Mouse (Mus musculus) erythroblast, adult 5-6 weeks (primary cell): ENCODE measurements around the gene Nwd1. TPM values are rescaled to one million over a fixed set of nuclear protein-coding genes. Genes with fewer than 3 reads are reported as not detected.
"Not testable (repeated sequence)": the region's sequence is repeated elsewhere in the genome, so short reads cannot be mapped to it uniquely, and the experiment has no call there.

Experiments used
- ATAC-seq: replicated peaks from 2 replicates; pipeline ENCODE4 v1.8.0; 2016; ENCODE audit warnings: moderate number of reproducible peaks, mild to moderate bottlenecking, moderate TSS enrichment, inconsistent platforms; ENCODE audit not compliant: poor library complexity, low FRiP score, severe bottlenecking
- total RNA-seq, 2 experiments: library from RNA; stranded (forward) in 1 of 2; stranded (reverse) in 1 of 2; fragments of 150-400 nt in 1 of 2; fragments of 200-764, 138-1000 nt in 1 of 2; gene quantifications; 2 replicates each; pipeline versions ENCODE4 v1.2.3 to v1.2.4; 2015 to 2017; ENCODE audit warnings: low replicate concordance in 2 of 2

The Nwd1 gene
- total RNA-seq, 2 experiments from 2014 or later = 0.58 to 1.3 TPM

GRCm38 (mm10) chr8:72683572-72684099 lies 37.1 kb downstream of the Nwd1 start:
- ATAC-seq = not testable (repeated sequence)

GRCm38 (mm10) chr8:72698349-72698926 lies 51.9 kb downstream of the Nwd1 start:
- ATAC-seq = peak; percentile 38; the same call in 1 of the 2 replicates

GRCm38 (mm10) chr8:72712569-72712968 lies 66.1 kb downstream of the Nwd1 start:
- no peak for ATAC-seq

GRCm38 (mm10) chr8:72716594-72716993 lies 70.1 kb downstream of the Nwd1 start:
- peak; percentile 57 for ATAC-seq

GRCm38 (mm10) chr8:72720541-72720940 lies 74.0 kb downstream of the Nwd1 start:
- ATAC-seq = no peak

GRCm38 (mm10) chr8:72722769-72723650 lies 76.5 kb downstream of the Nwd1 start, which contains the start of gene Sin3b:
TSS of gene Sin3b (plus strand) at chr8:72723285.
- ATAC-seq = peak; percentile 98

GRCm38 (mm10) chr8:72723651-72724001 lies 77.1 kb downstream of the Nwd1 start:
- ATAC-seq = no peak

GRCm38 (mm10) chr8:72728636-72729035 lies 82.1 kb downstream of the Nwd1 start:
- ATAC-seq = no peak

- ATAC-seq = no peak
Observed at GRCm38 (mm10) chr8:72735001-72735400, 88.5 kb downstream of the Nwd1 start.

GRCm38 (mm10) chr8:72736868-72737267 lies 90.4 kb downstream of the Nwd1 start:
- no peak for ATAC-seq

GRCm38 (mm10) chr8:72746061-72746460 lies 99.5 kb downstream of the Nwd1 start:
- ATAC-seq = peak; percentile 69; the same call in 1 of the 2 replicates

- no peak for ATAC-seq
Observed at GRCm38 (mm10) chr8:72749846-72750245, 103.3 kb downstream of the Nwd1 start.

GRCm38 (mm10) chr8:72750266-72750665 lies 103.8 kb downstream of the Nwd1 start:
- no peak for ATAC-seq

GRCm38 (mm10) chr8:72751126-72751525 lies 104.6 kb downstream of the Nwd1 start:
- no peak for ATAC-seq

GRCm38 (mm10) chr8:72752289-72752688 lies 105.8 kb downstream of the Nwd1 start:
- no peak for ATAC-seq

GRCm38 (mm10) chr8:72753165-72753564 lies 106.7 kb downstream of the Nwd1 start:
- ATAC-seq = no peak

GRCm38 (mm10) chr8:72753781-72754180 lies 107.3 kb downstream of the Nwd1 start:
- no peak for ATAC-seq

GRCm38 (mm10) chr8:72756031-72756430 lies 109.5 kb downstream of the Nwd1 start:
- ATAC-seq = no peak

- ATAC-seq = no peak
Observed at GRCm38 (mm10) chr8:72756771-72757390, 110.4 kb downstream of the Nwd1 start.

GRCm38 (mm10) chr8:72757426-72758195 lies 111.1 kb downstream of the Nwd1 start:
- ATAC-seq = no peak
